In genomic region chr2:167753898-167754297, GRCm38 (mm10) we compare ENCODE assay signal across 8 mouse cellular contexts.
DNase-seq lines count a peak whose midpoint lies in the region; ATAC-seq and TF ChIP-seq lines count a peak whose summit lies in the region.

No protein-coding gene starts in this region.

- no peak overlapping the region for H3K4me2 ChIP-seq in lung, embryonic 14.5 days
- H3K4me2 ChIP-seq in hindbrain, embryonic 12.5 days (replicated peaks), result no peak overlapping the region

- DNase-seq in left cerebral cortex, adult 11 months (ENCODE audit: low spot score), result peak; percentile 47
- no peak for DNase-seq in left cerebral cortex, postnatal 4 days
- DNase-seq in heart, adult 9 months (ENCODE audit: low spot score in 2 of 2), result peak; percentile 67 to 80
- DNase-seq in lung, embryonic 14.5 days, result peak; percentile 38
- DNase-seq in spleen, postnatal 4 days (ENCODE audit: low spot score in 2 of 2), result peak; percentile 72 to 83
- DNase-seq in cerebellum, adult 8-10 months, result no peak

- TF ChIP-seq CTCF in lung, embryonic 14.5 days (IDR thresholded peaks at IDR 0.05; ENCODE audit: low read depth), result no peak

- intact Hi-C loops in left cerebral cortex, postnatal 4 days (cut with DNase I), result no loop called here

- no peak overlapping the region; the same call in 1 of the 2 replicates for H3K9ac ChIP-seq in lung, embryonic 14.5 days
- H3K9ac ChIP-seq in hindbrain, embryonic 12.5 days, result no peak overlapping the region

- 55% methylated on average over 9 of the region's 9 CpGs for WGBS in lung, embryonic 14.5 days
- WGBS in hindbrain, embryonic 12.5 days, result 69% methylated on average over 9 of the region's 9 CpGs

- no peak overlapping the region for H3K4me3 ChIP-seq in lung, embryonic 14.5 days (ENCODE audit: low read depth, low read length)
- H3K4me3 ChIP-seq in hindbrain, embryonic 12.5 days, result no peak overlapping the region

- H3K36me3 ChIP-seq in lung, embryonic 14.5 days (ENCODE audit: insufficient read depth), result no peaks in the 10 kb centered on the region
- no peaks in the 10 kb centered on the region for H3K36me3 ChIP-seq in hindbrain, embryonic 12.5 days

- peaks cover 11% of the 10 kb centered on the region; the same call in 1 of the 2 replicates for H3K4me1 ChIP-seq in lung, embryonic 14.5 days (ENCODE audit: insufficient read depth)
- H3K4me1 ChIP-seq in hindbrain, embryonic 12.5 days, result peaks cover 12% of the 10 kb centered on the region; the same call in 1 of the 2 replicates

- no peak overlapping the region for H3K27ac ChIP-seq in lung, embryonic 14.5 days (ENCODE audit: low read depth)
- H3K27ac ChIP-seq in hindbrain, embryonic 12.5 days, result no peak overlapping the region

- H3K9me3 ChIP-seq in lung, embryonic 14.5 days (ENCODE audit: low read depth, low read length), result no peaks in the 10 kb centered on the region
- no peaks in the 10 kb centered on the region for H3K9me3 ChIP-seq in hindbrain, embryonic 12.5 days (replicated peaks)

- ATAC-seq in lung, embryonic 14.5 days (ENCODE audit: insufficient read depth), result no peak
- no peak for ATAC-seq in CD4-positive, CD25-positive, alpha-beta regulatory T cell, adult 4 months
- ATAC-seq in hindbrain, embryonic 12.5 days (ENCODE audit: low FRiP score), result no peak

- no peaks in the 10 kb centered on the region for H3K27me3 ChIP-seq in lung, embryonic 14.5 days (ENCODE audit: insufficient read depth, low read length)
- H3K27me3 ChIP-seq in hindbrain, embryonic 12.5 days, result no peaks in the 10 kb centered on the region

Comparison
In these comparisons a context has a peak if more than half of its experiments do, and no peak if none do; other contexts are left out.
1. DNase-seq: peak in left cerebral cortex, adult 11 months (single experiment), heart, adult 9 months (2 of 2), lung, embryonic 14.5 days (single experiment) and spleen, postnatal 4 days (2 of 2); none in left cerebral cortex, postnatal 4 days (single experiment) and cerebellum, adult 8-10 months (single experiment).